Mouse (Mus musculus) liver, embryonic 11.5 days (tissue): Measurements from ENCODE around the gene Bcr. TPM values are rescaled to one million over a fixed set of nuclear protein-coding genes. Genes with fewer than 3 reads are reported as not detected.

Experiments used
- ATAC-seq: fragments of 200-750 bp; cut with Nextera tagmentation; replicated peaks from 2 replicates; pipeline ENCODE4 v1.8.0; 2017; ENCODE audit warnings: moderate number of reproducible peaks, mild to moderate bottlenecking, moderate TSS enrichment, moderate library complexity; ENCODE audit not compliant: low FRiP score
- DNase-seq: peaks from one replicate; pipeline ENCODE4 v3.0.0-alpha.2; 2017; ENCODE audit warnings: low spot score
- H3K27ac ChIP-seq: fragments of 300-500 bp; sonication (generic); 2 replicates; pipeline ENCODE4 v1.5.1; 2014; ENCODE audit warnings: mild to moderate bottlenecking, low read depth, low read length, control low read depth
- H3K27me3 ChIP-seq: fragments of 300-500 bp; sonication (generic); replicated peaks from 2 replicates; pipeline ENCODE4 v1.6.1; 2014; ENCODE audit warnings: low read length, mixed read lengths; ENCODE audit not compliant: control insufficient read depth, insufficient read depth
- H3K36me3 ChIP-seq: fragments of 300-500 bp; sonication (generic); 2 replicates; pipeline ENCODE4 v1.6.1; 2014; ENCODE audit warnings: mild to moderate bottlenecking, low read length, moderate library complexity, mixed read lengths; ENCODE audit not compliant: control insufficient read depth, insufficient read depth
- H3K4me1 ChIP-seq: fragments of 300-500 bp; sonication (generic); replicated peaks from 2 replicates; pipeline ENCODE4 v1.6.1; 2014; ENCODE audit warnings: low read length, mixed read lengths; ENCODE audit not compliant: control insufficient read depth, insufficient read depth
- H3K4me2 ChIP-seq: fragments of 300-500 bp; sonication (generic); 2 replicates; pipeline ENCODE4 v1.6.1; 2014; ENCODE audit warnings: mild to moderate bottlenecking, control low read depth, moderate library complexity
- H3K4me3 ChIP-seq: fragments of 300-500 bp; sonication (generic); 2 replicates; pipeline ENCODE4 v1.5.1; 2014; ENCODE audit warnings: low read depth, low read length, control low read depth
- H3K9ac ChIP-seq: fragments of 300-500 bp; sonication (generic); 2 replicates; pipeline ENCODE4 v1.6.1; 2014; ENCODE audit warnings: low read depth, low read length, control low read depth
- H3K9me3 ChIP-seq: fragments of 300-500 bp; sonication (generic); 2 replicates; pipeline ENCODE4 v1.6.1; 2016; ENCODE audit warnings: low read length, inconsistent platforms, mixed read lengths; ENCODE audit not compliant: control insufficient read depth
- WGBS: fragments of 180-500 bp; shearing (Covaris S2); extraction: QIAGEN DNeasy Blood & Tissue Kit; methylation state at CpG from one replicate; pipeline ENCODE4 v1.1.7; 2014; 5-methylcytosine and 5-hydroxymethylcytosine counted together
- polyA plus RNA-seq: library from polyadenylated mRNA; unstranded; fragments of >200 nt; fragmentation: Nextera tagmentation; extraction: Ambion mirVana; gene quantifications from 2 replicates; pipeline ENCODE4 v1.2.1, GENCODE M21; 2014

The Bcr gene
- polyA plus RNA-seq, 1 experiment from 2014 or later, result 6.8 TPM

GRCm38 (mm10) chr10:75119396-75119795, 59.0 kb downstream of the Bcr start:
- H3K4me2 ChIP-seq, result no peak overlapping the region
- H3K36me3 ChIP-seq, result no peaks in the 10 kb centered on the region
- H3K27ac ChIP-seq, result no peak overlapping the region
- no peak overlapping the region for H3K4me3 ChIP-seq
- H3K27me3 ChIP-seq, result no peaks in the 10 kb centered on the region
- 45% methylated on average over 3 of the region's 3 CpGs for WGBS
- H3K4me1 ChIP-seq, result peaks cover 16% of the 10 kb centered on the region; the same call in 1 of the 2 replicates
- no peaks in the 10 kb centered on the region for H3K9me3 ChIP-seq
- ATAC-seq (no peak; the same call in 1 of the 2 replicates), DNase-seq (no peak)
- H3K9ac ChIP-seq, result no peak overlapping the region

GRCm38 (mm10) chr10:75120176-75120575, 59.8 kb downstream of the Bcr start:
- Histone ChIP-seq H3K4me3 (no peak overlapping the region), H3K9ac (no peak overlapping the region), H3K27me3 (no peaks in the 10 kb centered on the region), H3K27ac (no peak overlapping the region), H3K4me1 (peaks cover 16% of the 10 kb centered on the region; the same call in 1 of the 2 replicates), H3K9me3 (no peaks in the 10 kb centered on the region), H3K36me3 (no peaks in the 10 kb centered on the region), H3K4me2 (no peak overlapping the region)
- ATAC-seq (no peak), DNase-seq (no peak)
- WGBS, result 79% methylated on average over 5 of the region's 5 CpGs

- Histone ChIP-seq H3K36me3 (no peaks in the 10 kb centered on the region), H3K9me3 (no peaks in the 10 kb centered on the region), H3K27ac (no peak overlapping the region), H3K27me3 (no peaks in the 10 kb centered on the region), H3K4me2 (no peak overlapping the region), H3K9ac (no peak overlapping the region), H3K4me1 (peaks cover 16% of the 10 kb centered on the region; the same call in 1 of the 2 replicates), H3K4me3 (no peak overlapping the region)
- 43% methylated on average over 5 of the region's 5 CpGs for WGBS
- ATAC-seq (peak; percentile 60), DNase-seq (no peak)
Measured at GRCm38 (mm10) chr10:75121028-75121427, 60.6 kb downstream of the Bcr start.

GRCm38 (mm10) chr10:75125577-75125976, 65.2 kb downstream of the Bcr start:
- H3K4me1 ChIP-seq, result peaks cover 9% of the 10 kb centered on the region; the same call in 1 of the 2 replicates
- H3K36me3 ChIP-seq, result no peaks in the 10 kb centered on the region
- no peak overlapping the region for H3K4me2 ChIP-seq
- no peak overlapping the region for H3K27ac ChIP-seq
- no peak for ATAC-seq
- no peaks in the 10 kb centered on the region for H3K27me3 ChIP-seq
- DNase-seq, result no peak
- H3K4me3 ChIP-seq, result no peak overlapping the region
- 59% methylated on average over 4 of the region's 4 CpGs for WGBS
- H3K9ac ChIP-seq, result no peak overlapping the region
- no peaks in the 10 kb centered on the region for H3K9me3 ChIP-seq

- no peak overlapping the region for H3K4me3 ChIP-seq
- 81% methylated on average over 7 of the region's 7 CpGs for WGBS
- H3K9ac ChIP-seq, result no peak overlapping the region
- H3K9me3 ChIP-seq, result no peaks in the 10 kb centered on the region
- ATAC-seq (no peak), DNase-seq (no peak)
- H3K27ac ChIP-seq, result no peak overlapping the region
- H3K27me3 ChIP-seq, result no peaks in the 10 kb centered on the region
- no peak overlapping the region for H3K4me2 ChIP-seq
- peaks cover 13% of the 10 kb centered on the region for H3K36me3 ChIP-seq
- H3K4me1 ChIP-seq, result no peaks in the 10 kb centered on the region
Measured at GRCm38 (mm10) chr10:75129283-75129710, 68.9 kb downstream of the Bcr start.

DNA sequence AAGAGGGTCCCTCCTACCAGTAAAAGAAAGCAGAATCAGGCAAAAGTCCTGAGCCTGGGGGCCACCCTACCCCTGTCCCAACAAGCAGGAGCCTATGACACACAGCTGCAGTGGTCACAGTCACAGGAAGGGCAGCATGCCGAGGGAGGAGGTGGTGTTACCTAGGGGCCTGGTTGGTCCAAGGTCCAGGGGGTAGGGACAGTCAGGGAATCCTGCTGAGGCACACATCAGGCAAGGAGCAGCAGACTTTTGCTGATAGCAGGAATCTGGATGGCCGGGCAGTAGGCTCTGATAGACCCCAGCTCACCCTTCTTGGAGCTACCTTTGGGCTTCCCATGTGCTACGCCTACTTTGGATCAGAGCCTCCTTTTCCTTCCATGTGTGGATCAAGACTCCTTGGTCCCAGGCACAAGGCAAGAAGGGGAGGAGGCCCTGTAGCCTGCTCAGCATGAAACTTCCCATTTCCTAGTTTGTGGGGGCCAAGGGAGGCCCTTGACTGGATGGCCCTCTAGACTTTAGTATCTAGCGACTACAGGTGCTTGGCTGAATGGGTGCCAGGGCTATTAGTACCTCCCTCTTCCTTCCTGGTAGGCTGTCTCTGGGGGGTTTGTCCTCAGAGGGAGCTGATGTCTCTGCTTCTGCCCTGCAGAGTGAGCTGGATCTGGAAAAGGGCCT, 70.1 kb downstream of the Bcr start:
- H3K36me3 ChIP-seq, result peaks cover 14% of the 10 kb centered on the region
- WGBS, result 80% methylated on average over 4 of the region's 4 CpGs
- no peak overlapping the region for H3K9ac ChIP-seq
- H3K4me1 ChIP-seq, result no peaks in the 10 kb centered on the region
- no peaks in the 10 kb centered on the region for H3K27me3 ChIP-seq
- no peak overlapping the region for H3K4me3 ChIP-seq
- H3K4me2 ChIP-seq, result no peak overlapping the region
- no peaks in the 10 kb centered on the region for H3K9me3 ChIP-seq
- ATAC-seq, result no peak
- DNase-seq, result no peak
- H3K27ac ChIP-seq, result no peak overlapping the region

DNA sequence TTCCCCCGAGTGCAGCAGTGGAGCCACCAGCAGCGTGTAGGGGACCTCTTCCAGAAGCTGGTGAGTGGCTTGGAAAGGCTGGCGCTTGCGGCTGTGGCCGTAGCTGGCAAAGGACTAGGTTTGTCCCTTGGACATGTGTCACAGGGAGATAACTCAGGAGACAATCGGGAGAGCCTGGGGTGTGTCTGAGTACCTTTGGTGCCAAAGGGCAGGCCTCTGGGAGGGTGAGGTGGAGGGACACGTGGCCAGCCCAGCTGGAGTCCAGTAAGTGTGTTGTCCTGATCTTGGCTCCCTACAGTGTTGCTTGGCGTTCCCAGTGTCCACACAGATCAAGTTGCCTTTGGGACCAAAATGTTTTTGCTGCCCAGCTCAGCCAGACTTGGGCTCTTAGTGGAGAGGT, 71.2 kb downstream of the Bcr start:
- Histone ChIP-seq H3K27ac (no peak overlapping the region), H3K27me3 (no peaks in the 10 kb centered on the region), H3K9me3 (no peaks in the 10 kb centered on the region), H3K36me3 (peaks cover 21% of the 10 kb centered on the region), H3K4me1 (no peaks in the 10 kb centered on the region), H3K4me3 (no peak overlapping the region), H3K9ac (no peak overlapping the region), H3K4me2 (no peak overlapping the region)
- DNase-seq (no peak), ATAC-seq (no peak)
- 66% methylated on average over 8 of the region's 8 CpGs for WGBS

DNA sequence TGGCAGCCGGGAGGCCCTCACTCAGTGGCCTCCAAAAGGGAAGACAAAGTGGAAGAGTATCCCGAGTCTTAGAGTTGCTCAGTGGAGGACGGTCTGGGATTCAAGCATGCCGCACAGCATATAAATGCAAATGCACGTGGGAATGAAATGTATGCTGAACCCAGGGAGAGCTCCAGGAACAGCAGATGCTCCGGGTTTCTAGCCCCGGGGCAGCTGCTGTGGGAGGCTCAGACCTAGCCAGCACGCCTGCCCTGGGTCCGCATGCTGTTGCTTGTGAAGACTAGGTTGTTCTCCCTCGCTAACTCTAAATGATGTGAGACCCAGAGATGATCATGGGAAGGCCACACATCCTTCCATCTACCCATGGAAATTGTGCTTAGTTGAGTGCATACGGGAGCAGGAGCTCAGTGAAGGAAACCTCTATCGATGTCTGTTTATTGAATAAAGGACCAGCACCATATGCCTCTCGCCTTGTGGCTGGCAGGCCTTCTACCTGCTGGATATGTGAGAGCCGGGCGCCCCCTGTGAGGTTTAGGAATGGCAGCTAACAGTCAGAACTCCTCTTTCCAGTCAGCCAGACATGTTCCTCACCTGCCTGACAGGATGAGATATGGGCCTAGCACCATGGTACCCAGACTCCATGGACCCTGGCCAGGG, 74.6 kb downstream of the Bcr start:
- Histone ChIP-seq H3K4me3 (no peak overlapping the region), H3K27ac (no peak overlapping the region), H3K4me1 (no peaks in the 10 kb centered on the region), H3K4me2 (no peak overlapping the region), H3K9me3 (no peaks in the 10 kb centered on the region), H3K36me3 (peaks cover 25% of the 10 kb centered on the region), H3K27me3 (no peaks in the 10 kb centered on the region), H3K9ac (no peak overlapping the region)
- WGBS, result 92% methylated on average over 15 of the region's 15 CpGs
- ATAC-seq, result no peak
- no peak for DNase-seq
